Mouse (Mus musculus): Measurements from ENCODE around the gene Fam78a. TPM values are rescaled to one million over a fixed set of nuclear protein-coding genes. Genes with fewer than 3 reads are reported as not detected.

The Fam78a gene
- polyA plus RNA-seq, 2 experiments, result 8.9 to 9.8 TPM

- DNase-seq (ENCODE audit: low read depth in 3 of 3, low spot score in 3 of 3) (no peak), ATAC-seq (ENCODE audit: insufficient read depth) (no peak)
- Histone ChIP-seq H3K9ac (replicated peaks) (no peak overlapping the region), H3K4me3 (ENCODE audit: insufficient read depth in 1 of 2, low read depth in 2 of 2, low read length in 2 of 2) (no peak overlapping the region), H3K27me3 (ENCODE audit: control insufficient read depth, insufficient read depth, low read length) (no peaks in the 10 kb centered on the region), H3K4me1 (replicated peaks; ENCODE audit: control insufficient read depth in 2 of 2, insufficient read depth in 2 of 2, low read length in 1 of 2) (peaks cover 37 to 47% of the 10 kb centered on the region in 2 experiments), H3K36me3 (replicated peaks; ENCODE audit: control insufficient read depth, insufficient read depth, low read depth) (no peaks in the 10 kb centered on the region), H3K4me2 (ENCODE audit: low read depth) (no peak overlapping the region), H3K27ac (no peak overlapping the region), H3K9me3 (ENCODE audit: control insufficient read depth, low read length) (no peaks in the 10 kb centered on the region)
- TF ChIP-seq EP300 (IDR thresholded peaks at IDR 0.05; ENCODE audit: low read depth) (no peak), CTCF (IDR thresholded peaks at IDR 0.05; ENCODE audit: low read depth) (no peak)
- 79% methylated on average over 9 of the region's 9 CpGs for WGBS (ENCODE audit: insufficient replicate concordance)
Observed at GRCm38 (mm10) chr2:32058241-32058640, 26.4 kb downstream of the Fam78a start.

- no peak for TF ChIP-seq EP300 (IDR thresholded peaks at IDR 0.05; ENCODE audit: low read depth)
- no peak for TF ChIP-seq CTCF (IDR thresholded peaks at IDR 0.05; ENCODE audit: low read depth)
- H3K9me3 ChIP-seq (ENCODE audit: control insufficient read depth, low read length), result no peaks in the 10 kb centered on the region
Observed at GRCm38 (mm10) chr2:32057794-32058193, 26.9 kb downstream of the Fam78a start.

GRCm38 (mm10) chr2:32057360-32057759 lies 27.3 kb downstream of the Fam78a start:
- Histone ChIP-seq H3K36me3 (replicated peaks; ENCODE audit: control insufficient read depth, insufficient read depth, low read depth) (peaks cover 2% of the 10 kb centered on the region), H3K4me3 (ENCODE audit: insufficient read depth in 1 of 2, low read depth in 2 of 2, low read length in 2 of 2) (no peak overlapping the region), H3K4me2 (ENCODE audit: low read depth) (no peak overlapping the region), H3K9ac (replicated peaks) (no peak overlapping the region), H3K4me1 (replicated peaks; ENCODE audit: control insufficient read depth in 2 of 2, insufficient read depth in 2 of 2, low read length in 1 of 2) (peaks cover 28 to 39% of the 10 kb centered on the region in 2 experiments), H3K27me3 (ENCODE audit: control insufficient read depth, insufficient read depth, low read length) (no peaks in the 10 kb centered on the region), H3K27ac (no peak overlapping the region), H3K9me3 (ENCODE audit: control insufficient read depth, low read length) (no peaks in the 10 kb centered on the region)
- DNase-seq (ENCODE audit: low read depth in 3 of 3, low spot score in 3 of 3) (no peak), ATAC-seq (ENCODE audit: insufficient read depth) (no peak)
- WGBS (ENCODE audit: insufficient replicate concordance), result 27% methylated on average over 2 of the region's 2 CpGs
- TF ChIP-seq CTCF (IDR thresholded peaks at IDR 0.05; ENCODE audit: low read depth), result no peak
- TF ChIP-seq EP300 (IDR thresholded peaks at IDR 0.05; ENCODE audit: low read depth), result no peak

More at GRCm38 (mm10) chr2:32057794-32058193, 26.9 kb downstream of the Fam78a start:
- DNase-seq (ENCODE audit: low read depth in 3 of 3, low spot score in 3 of 3), result no peak
- 74% methylated on average over 4 of the region's 4 CpGs for WGBS (ENCODE audit: insufficient replicate concordance)
- ATAC-seq (ENCODE audit: insufficient read depth), result no peak
- Histone ChIP-seq H3K4me3 (ENCODE audit: insufficient read depth in 1 of 2, low read depth in 2 of 2, low read length in 2 of 2) (no peak overlapping the region), H3K4me1 (replicated peaks; ENCODE audit: control insufficient read depth in 2 of 2, insufficient read depth in 2 of 2, low read length in 1 of 2) (peaks cover 32 to 43% of the 10 kb centered on the region in 2 experiments), H3K27me3 (ENCODE audit: control insufficient read depth, insufficient read depth, low read length) (no peaks in the 10 kb centered on the region), H3K36me3 (replicated peaks; ENCODE audit: control insufficient read depth, insufficient read depth, low read depth) (no peaks in the 10 kb centered on the region), H3K4me2 (ENCODE audit: low read depth) (no peak overlapping the region), H3K27ac (no peak overlapping the region), H3K9ac (replicated peaks) (no peak overlapping the region)

- Histone ChIP-seq H3K27me3 (ENCODE audit: control insufficient read depth, insufficient read depth, low read length) (no peaks in the 10 kb centered on the region), H3K4me1 (replicated peaks; ENCODE audit: control insufficient read depth in 2 of 2, insufficient read depth in 2 of 2, low read length in 1 of 2) (peaks cover 19 to 31% of the 10 kb centered on the region in 2 experiments), H3K9me3 (ENCODE audit: control insufficient read depth, low read length) (no peaks in the 10 kb centered on the region), H3K4me3 (ENCODE audit: insufficient read depth in 1 of 2, low read depth in 2 of 2, low read length in 2 of 2) (no peak overlapping the region), H3K4me2 (ENCODE audit: low read depth) (no peak overlapping the region), H3K27ac (no peak overlapping the region), H3K36me3 (replicated peaks; ENCODE audit: control insufficient read depth, insufficient read depth, low read depth) (peaks cover 9% of the 10 kb centered on the region), H3K9ac (replicated peaks) (no peak overlapping the region)
- no peak for TF ChIP-seq EP300 (IDR thresholded peaks at IDR 0.05; ENCODE audit: low read depth)
- TF ChIP-seq CTCF (IDR thresholded peaks at IDR 0.05; ENCODE audit: low read depth), result no peak
- 78% methylated on average over 10 of the region's 10 CpGs for WGBS (ENCODE audit: insufficient replicate concordance)
- ATAC-seq (ENCODE audit: insufficient read depth) (no peak), DNase-seq (ENCODE audit: low read depth in 3 of 3, low spot score in 3 of 3) (no peak)
Observed at GRCm38 (mm10) chr2:32056524-32056923, 28.1 kb downstream of the Fam78a start.

GRCm38 (mm10) chr2:32055357-32055965 lies 29.2 kb downstream of the Fam78a start:
- Histone ChIP-seq H3K9me3 (ENCODE audit: control insufficient read depth, low read length) (no peaks in the 10 kb centered on the region), H3K36me3 (replicated peaks; ENCODE audit: control insufficient read depth, insufficient read depth, low read depth) (peaks cover 9% of the 10 kb centered on the region), H3K4me3 (ENCODE audit: insufficient read depth in 1 of 2, low read depth in 2 of 2, low read length in 2 of 2) (no peak overlapping the region), H3K27ac (no peak overlapping the region), H3K4me1 (replicated peaks; ENCODE audit: control insufficient read depth in 2 of 2, insufficient read depth in 2 of 2, low read length in 1 of 2) (peaks cover 10 to 20% of the 10 kb centered on the region in 2 experiments), H3K27me3 (ENCODE audit: control insufficient read depth, insufficient read depth, low read length) (no peaks in the 10 kb centered on the region), H3K9ac (replicated peaks) (no peak overlapping the region), H3K4me2 (ENCODE audit: low read depth) (no peak overlapping the region)
- DNase-seq (ENCODE audit: low read depth in 3 of 3, low spot score in 3 of 3), result no peak
- WGBS (ENCODE audit: insufficient replicate concordance), result 63% methylated on average over 7 of the region's 7 CpGs
- ATAC-seq (ENCODE audit: insufficient read depth), result no peak
- TF ChIP-seq CTCF (IDR thresholded peaks at IDR 0.05; ENCODE audit: low read depth) (no peak), EP300 (IDR thresholded peaks at IDR 0.05; ENCODE audit: low read depth) (no peak)

Data from liver, embryonic 14.5 days (tissue).